Mouse (Mus musculus) kidney, adult 2 months (tissue): ENCODE measurements at regions not wholly inside any gene's neighbourhood (a gene's known extent, or its start where the extent isn't known, plus 50 kb on each side); places are given as distances from the start of the nearest gene placed in this dataset.

Experiments
- CTCF ChIP-seq: fragments of 200-500 bp; conservative IDR thresholded peaks from 2 replicates; pipeline ENCODE4 v1.5.1; 2011; ENCODE audit warnings: low read depth, mild to moderate bottlenecking, control low read depth, low read length, moderate library complexity, mixed read lengths; ENCODE audit not compliant: insufficient read depth, insufficient read length
- POLR2A ChIP-seq: fragments of 200-500 bp; IDR thresholded peaks from one replicate; pipeline ENCODE4 v1.6.1; 2011; ENCODE audit warnings: low read depth, low read length, control low read depth

DNA sequence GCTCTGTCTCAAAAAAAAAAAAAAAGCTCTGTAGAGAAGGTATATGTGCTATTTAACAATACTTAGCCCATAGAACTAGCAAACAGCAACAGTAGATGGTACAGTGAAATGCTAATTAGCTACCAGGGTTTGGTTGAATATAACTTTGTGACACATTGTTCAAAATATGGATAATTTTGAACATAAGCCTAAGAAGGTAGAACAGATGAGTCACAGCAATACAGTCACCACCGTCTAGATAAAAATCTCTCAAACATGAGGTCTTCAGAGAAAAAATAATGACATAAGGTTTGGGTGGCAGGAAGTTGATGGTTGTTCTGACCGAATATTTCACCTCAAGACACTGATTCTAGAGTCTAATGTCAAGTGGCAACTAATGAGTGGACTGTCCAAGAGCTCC lies 136.6 kb downstream of the Mreg start:
- TF ChIP-seq POLR2A (no peak), CTCF (no peak)
